Mouse (Mus musculus) Muller cell, postnatal 12 days (primary cell): ENCODE results near the gene Mff.

Source experiments
- DNase-seq: peaks from one replicate; pipeline ENCODE4 v3.0.0-alpha.2; 2015; ENCODE audit errors: inconsistent ontology term

Mff gene

DNA sequence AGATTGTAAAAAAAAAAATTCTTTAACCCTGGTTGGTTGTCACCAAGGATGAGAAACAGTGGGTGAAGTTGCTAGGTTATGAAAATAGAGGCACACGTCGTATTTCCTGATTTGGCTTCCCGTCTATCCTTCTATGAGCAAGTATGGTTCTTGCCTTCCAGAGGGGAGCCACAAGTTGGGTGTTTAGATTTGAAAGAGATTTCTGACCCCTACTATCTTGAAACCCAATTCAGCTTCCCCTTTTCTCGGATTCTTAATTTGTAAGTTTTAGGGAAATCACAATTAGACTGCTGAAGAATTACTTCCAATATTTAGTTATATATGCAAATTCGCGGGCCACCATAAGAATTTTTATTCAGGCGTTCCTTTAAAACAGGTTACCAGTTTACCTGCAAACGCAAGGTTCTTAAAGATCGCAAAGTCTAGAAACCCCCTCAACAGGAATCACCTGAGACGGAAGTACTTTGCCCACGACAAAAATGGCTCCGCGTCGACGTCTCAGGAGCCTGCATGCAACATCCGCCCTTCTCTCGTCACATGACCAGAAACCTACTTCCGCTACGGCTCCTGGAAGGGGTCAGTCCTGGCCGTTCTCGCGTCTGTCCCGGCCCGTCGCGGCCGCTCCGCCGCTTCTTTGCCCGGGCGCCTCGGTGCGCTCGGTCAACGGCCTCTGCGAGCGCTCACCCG is at the start of gene Mff:
Mff (plus strand) TSS at position 552 of the 687 bp plus-strand sequence.
- peak; percentile 94 for DNase-seq

DNA sequence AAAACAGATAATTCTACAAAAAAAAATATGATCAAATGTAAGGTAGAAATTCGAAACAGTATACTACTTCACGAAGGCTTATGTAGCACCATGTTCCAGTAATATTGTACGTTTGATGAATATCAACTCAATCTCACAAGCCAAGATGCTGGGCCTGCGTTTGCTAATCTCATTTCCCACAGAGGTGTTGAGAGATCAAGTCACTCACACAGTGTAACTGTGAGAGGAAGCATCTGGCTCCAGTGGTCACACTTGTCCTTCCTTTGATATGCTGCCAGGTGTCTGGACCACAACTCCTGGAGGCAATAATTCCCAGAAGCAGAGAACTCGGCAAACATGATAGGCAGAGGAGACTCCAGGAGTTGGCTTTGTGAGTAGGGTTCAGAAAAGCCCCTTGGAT is 38.4 kb upstream of the Mff start:
- DNase-seq = no peak

DNA sequence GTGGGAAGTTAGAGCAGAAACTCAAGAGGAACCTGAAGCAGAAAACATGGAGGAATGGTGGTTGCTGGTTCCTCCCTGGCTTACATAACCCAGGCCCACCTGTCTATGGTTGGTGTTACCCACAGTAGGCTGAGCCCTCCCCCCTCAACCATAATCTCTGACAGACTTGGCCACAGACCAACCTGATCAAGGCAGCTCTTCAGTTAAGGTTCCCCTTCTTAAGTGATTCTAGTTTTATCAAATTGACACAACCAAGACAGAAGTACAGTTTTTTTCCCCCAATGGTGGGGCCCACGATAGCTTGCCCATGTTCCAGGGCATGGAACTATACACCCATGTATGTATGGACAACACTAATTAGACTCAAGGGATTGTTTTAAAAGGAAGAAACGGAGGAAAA is 37.8 kb upstream of the Mff start:
- DNase-seq = no peak

DNA sequence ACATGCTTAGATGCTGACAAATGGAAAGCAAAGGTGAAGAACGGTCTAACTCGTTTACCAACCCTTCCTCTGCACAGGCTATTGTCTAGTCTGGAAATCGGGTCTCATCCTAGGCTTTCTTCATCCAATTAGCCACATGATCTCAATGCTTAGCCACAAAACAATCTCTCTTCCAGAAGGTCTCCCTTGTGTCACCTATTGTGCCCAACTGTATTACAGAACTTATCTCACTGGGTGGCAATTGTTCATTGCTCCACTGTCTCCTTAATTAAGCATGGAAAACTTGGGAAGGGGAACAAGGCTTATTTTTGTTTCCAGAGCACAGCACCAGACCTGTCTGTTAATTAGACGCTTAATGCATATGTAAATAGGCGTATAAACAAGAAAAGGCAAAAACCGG is 36.8 kb upstream of the Mff start:
- peak; percentile 17 for DNase-seq

DNA sequence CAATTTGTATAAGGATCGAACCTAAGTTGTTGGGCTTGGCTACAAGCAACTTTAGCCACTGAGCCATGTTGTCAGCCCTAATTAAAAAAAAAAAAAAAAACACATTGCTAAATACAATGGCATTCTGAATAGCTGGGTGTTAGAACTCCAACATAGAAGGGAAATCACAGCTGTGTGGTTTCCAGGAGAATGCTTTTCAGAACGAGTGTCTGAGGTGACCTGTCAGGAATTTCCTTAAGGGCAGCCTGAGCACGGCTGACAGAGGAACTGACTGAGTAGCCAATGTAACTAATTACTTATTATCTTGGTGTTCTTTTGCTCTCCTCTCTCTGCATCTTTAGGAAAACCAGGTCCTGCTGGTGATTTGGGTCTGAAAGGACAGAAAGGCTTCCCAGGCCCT is 28.8 kb upstream of the Mff start:
- DNase-seq = peak; percentile 31

DNA sequence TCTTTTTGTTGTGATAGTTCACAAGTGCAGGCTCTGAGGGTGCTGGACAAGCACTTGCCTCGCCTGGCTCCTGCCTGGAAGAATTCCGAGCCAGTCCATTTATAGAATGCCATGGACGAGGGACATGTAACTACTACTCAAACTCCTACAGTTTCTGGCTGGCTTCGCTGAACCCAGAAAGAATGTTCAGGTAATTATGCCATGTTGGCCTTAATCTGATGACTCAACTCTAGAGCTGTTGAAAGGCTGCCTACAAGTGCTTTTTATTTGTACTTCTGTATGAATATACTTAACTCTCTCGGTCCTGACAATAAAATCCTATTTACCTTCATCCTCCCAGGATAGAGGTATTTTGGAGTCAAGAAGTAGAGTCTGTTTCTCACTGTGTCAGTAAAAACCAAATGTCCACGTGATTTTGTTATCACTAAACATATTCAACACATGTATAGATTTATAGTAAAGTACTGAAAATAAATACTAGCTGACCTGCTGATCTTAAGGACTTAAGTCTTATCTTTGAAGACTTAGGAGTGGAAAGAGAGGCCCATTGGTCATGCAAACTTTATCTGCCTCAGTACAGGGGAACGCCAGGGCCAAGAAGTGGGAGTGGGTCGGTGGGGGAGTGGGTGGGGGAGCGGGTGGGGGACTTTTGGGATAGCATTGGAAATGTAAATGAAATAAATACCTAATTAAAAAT is 6.7 kb upstream of the Mff start:
- no peak for DNase-seq

DNA sequence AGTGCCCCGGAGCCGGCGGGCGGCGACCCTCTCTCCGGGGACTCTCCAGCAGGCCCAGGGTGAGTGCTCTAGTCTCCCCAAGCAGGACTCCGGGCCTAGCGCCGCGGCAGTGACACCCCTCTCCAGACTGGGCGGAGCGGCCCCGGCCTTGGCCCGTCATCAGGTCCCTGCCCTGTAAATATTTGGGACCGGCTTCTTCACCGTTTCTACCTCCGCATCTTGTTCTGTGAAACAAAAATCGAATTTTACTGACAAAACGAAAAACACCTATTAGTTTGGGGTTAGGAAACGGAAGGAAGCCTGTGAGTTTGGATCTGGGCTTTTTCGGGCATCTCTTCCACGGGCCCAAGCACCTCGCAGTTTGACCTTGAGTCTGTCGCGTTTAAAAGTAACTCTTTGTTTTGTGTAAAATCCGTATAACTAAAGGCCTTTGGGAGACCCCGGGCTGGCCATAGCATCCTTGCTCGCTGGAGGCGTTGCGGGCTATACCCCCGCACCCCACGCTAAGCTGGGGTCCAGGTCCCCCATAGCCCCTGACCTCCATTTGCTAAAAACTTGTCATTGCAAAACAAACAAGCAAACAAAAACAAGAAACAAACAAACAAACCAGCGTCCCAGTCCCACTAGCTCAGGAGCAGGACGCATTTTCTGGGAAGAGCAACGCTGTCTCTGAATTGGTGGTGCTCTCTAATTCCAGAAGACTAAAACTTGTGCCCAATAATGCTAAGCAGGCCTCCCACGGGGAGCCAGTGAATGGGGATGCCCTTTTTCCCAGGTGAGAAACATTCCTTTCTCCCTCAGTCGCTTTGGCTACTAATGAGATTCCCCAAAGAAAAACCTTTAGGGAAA is 560 bp downstream of the Mff start:
- DNase-seq = peak; percentile 94

DNA sequence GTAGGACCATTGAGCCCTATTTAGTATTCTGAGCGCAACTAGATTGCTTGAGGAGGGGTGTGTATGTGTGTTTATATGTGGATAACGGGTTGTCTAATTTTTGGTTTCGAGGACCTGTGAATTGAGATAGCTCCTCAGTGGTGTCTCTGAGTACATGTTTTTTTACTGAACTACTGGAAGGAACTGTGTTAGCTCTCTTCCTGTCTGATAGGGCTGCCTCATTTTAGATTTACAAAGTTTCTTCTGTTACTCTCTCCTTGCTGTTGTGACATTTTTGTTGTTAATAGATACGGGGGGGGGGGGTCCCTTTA is 1.1 kb downstream of the Mff start:
- no peak for DNase-seq

DNA sequence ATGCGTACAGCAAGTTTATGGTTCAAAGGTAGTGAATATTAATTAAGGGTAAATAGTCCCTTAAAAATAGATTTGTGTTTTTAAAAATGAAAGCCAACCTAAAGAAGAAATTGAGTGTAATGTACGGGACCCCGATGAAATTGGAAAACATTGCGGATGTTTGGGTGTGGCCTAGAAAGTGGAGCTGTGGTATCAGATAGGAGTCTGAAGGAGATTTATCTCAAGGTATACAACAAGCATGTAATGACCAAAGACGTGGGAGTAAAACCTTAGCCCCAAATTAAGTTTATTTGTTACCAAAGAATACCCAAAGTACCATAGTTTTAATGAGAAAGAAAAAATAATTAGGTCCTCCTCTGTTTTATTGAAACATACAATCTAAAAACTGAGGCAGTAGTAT is 1.8 kb downstream of the Mff start:
- DNase-seq = no peak

DNA sequence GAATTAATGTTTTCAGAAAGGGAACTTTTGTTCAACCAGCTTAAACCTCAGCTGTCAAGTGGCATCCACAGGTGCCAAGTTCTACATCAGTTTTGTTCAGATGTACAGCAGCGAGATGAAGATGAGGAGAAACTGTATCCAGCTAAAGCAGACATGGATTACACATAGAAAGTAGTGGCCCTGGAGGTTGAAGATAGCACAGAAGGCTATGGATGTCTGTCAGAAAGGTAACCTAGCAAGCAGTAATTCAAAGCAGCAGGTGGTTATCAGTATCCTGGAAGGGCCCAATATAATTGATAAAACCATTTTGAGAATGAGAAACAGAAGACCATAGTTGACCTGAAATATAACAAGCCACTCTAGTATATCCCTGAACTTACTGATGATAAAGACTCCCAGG is 8.7 kb downstream of the Mff start:
- DNase-seq = no peak

DNA sequence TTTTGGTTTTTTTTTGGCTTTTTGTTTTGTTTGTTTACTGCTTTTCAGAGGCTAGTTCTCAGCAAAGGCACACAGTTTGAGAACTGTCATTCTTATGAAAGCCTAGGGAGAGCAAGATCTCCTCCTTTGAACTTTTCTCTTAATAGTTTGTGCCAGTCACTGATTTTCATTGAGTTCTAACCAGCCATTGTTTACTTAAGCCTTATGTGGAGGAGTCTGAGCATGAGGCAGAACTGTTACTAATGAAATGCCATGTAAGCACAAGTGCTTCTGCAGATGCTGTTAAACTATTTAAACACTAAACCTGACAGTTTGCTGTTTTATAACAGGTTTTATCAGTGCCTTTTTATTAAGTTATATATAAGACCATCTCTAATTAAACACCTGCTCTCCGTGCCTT is 13.4 kb downstream of the Mff start:
- no peak for DNase-seq

DNA sequence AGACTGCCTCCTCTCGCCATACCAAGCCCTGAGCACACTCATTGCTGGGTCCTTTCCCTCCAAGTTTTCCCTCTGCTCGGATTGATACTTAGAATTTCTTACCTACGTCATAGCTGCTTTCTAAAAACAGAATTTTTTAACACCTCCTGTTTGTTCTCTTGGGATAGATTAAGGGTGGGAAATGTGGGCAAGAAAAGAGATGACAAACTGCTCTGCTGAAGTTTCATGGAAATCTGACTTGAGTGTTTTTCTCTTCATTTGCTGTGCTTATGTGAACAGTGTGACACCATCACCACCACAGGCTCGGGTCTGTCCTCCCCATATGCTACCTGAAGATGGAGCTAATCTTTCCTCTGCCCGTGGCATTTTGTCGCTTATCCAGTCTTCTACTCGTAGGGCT is 16.8 kb downstream of the Mff start:
- DNase-seq = no peak

DNA sequence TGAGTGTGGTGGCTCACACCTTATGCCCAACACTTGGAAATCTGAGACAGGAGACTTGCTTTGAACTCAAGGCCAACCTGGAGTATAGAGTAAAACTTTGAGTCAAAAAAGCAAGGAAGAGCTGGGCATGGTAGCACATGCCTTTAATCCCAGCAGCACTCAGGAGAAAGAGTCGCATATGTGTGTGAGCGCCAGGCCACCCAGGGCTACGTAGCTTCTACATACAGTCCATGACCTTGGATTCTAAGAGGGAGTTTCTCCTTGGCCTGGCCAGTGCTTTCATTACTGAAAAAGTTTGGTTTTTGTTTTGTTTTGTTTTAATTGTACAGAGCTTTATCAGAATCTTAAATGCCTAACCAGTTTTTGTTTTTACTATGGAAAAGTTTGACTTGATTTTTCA is 19.3 kb downstream of the Mff start:
- DNase-seq = no peak

DNA sequence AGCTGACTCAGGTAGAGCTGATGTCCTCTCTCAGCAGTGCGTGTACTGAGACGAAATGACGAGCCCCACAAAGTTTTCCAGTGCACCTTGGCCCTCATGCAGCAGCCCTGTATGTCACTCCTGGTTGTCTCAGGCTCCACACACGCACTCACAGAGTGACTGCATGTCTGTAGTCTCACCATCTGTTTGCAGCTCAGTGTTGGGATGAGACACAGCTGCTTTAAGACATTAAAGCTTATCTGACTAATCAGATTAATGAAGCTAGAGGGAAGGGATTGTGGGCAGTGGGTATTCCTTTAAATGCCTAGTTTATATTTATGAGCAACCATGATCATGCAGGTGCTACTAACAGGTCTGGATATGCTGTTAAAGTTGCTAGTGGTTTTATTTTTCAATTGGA is 21.7 kb downstream of the Mff start:
- no peak for DNase-seq

DNA sequence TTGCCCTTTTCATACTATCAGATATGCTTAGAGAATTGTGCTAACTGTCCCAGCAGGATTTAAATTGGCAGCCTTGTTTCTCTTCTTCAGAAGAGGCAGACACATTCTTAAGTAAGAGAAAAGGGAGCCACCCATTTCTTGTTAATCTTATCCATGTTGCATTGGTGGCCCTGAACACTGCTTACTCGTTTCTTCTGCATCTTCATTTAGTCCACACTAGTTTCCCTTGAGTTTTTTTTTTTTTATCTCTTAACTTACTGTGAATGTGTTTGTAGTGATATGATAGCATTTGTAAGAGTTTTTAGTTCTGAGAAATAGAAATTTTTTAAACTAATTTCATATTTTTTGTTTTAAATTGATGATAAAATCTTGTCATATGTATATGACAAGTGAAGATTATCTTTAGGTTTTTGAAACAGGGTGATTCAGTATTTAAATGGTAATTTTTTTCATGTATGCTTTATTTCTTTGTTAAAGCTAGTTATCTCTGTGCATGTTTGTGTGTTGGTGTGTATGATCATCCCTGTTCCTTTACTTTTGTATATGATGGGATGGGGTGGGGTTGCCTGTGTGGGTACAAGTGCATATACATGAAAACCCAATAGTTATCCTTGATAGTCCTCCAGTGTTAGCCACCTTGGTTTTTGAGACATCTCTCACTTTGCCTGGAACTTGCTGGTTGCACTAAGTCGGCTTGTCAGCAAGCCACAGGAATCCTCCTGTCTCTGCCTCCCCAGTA is 23.2 kb downstream of the Mff start:
- no peak for DNase-seq

DNA sequence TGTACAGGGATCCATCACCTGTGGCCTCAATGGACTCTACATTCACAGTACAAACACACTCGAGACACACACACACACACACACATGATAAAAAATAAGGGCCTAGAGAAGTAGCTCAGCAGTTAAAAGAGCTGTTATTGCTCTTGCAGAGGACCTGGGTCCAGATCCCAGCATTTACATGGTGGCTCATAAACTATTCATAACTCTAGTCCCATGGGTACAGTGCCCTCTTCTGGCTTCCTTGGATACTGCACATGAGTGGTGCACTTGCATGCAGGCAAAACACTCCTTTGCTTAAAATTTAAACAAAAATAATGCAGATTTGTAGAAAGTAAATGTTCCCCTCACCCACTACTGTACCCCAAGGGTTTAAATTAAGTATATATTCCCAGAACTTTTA is 34.8 kb downstream of the Mff start:
- no peak for DNase-seq

DNA sequence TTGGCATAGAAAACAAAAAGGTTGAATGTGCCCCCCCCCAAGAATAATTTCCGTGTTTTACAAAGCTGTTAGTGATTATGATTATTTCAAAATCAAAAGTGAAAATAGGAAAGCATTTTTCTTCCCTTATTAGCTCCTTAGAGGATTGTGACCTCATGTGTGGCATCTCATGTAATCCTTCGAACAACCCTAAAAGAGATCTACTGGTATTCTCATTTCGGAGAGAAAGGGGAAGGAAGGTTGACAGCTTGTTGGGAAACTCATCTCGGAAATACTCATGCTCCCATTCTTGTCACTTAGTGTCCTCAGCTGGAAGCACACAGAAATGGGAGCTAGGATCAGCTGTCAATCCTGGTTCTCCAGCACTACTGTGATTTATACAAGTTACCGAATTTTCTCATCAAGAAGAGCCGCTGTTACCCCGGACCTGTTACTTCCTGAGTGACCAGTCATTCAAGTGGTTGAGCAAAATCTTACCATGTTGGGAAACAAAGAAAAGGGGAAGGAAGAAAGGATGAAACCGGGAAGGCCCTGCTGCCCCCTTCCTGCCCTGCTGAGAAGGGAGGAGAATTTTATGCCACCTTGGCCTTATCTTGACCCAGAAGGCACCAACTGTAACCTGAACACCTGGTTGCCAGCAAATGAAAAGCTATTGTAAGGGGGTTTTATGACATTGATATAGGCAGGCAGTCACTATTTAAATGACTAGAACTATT is 36.9 kb downstream of the Mff start:
- no peak for DNase-seq

DNA sequence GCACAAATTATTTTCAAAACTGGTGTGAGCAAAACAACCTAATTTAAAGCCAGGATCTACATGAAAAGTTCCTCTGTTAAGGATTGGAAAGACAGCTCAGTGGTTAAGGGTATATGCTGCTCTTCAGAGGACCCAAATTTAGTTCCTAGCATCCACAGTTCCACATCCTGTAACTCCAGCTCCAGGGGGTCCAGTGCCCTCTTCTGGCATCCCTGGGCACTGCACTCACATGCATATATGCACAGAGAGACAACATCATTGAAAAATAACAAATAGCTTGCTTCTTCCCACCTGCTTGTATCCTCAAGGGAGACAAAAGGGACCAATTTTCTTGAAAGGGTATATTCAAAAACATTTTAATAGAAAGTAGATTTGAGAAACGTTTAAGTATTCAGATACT is 37.6 kb downstream of the Mff start:
- no peak for DNase-seq

DNA sequence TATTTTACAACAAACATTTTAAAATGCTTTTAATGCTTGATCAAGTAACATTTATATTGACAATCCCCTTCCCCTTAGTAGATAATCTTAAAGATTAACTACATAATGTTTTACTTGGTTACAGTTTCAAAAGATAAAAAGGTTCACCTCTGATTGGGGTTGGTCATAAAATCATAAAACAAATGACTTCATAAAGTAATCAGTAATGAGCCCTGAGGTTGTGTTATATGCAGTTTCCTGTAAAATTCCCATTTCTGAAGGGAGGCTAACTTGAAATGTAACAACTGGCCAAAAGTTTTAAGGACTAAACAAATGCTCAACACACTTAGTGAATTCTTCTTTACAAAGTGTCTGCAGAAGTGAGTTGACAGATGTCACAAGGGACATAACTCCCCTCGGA is 41.5 kb downstream of the Mff start:
- no peak for DNase-seq

DNA sequence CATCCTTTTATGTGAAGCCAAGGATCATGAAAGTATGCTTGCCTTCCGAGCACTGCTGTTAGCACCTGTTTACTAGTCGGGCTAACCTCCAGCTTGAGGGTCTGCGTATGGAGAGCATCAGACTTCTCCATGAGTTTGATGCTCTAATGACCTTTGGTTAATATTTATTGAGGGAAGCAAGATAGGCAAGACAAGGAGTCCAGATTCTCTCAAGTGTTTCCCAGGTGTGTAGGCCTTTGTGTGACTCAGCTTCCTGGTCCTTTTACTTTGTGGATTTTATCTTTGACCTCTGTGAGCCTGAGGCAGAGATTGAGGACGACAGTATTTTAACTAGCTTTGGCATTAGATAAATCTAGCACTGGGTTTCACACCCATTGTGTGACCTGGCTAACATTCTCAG is 42.0 kb downstream of the Mff start:
- no peak for DNase-seq

DNA sequence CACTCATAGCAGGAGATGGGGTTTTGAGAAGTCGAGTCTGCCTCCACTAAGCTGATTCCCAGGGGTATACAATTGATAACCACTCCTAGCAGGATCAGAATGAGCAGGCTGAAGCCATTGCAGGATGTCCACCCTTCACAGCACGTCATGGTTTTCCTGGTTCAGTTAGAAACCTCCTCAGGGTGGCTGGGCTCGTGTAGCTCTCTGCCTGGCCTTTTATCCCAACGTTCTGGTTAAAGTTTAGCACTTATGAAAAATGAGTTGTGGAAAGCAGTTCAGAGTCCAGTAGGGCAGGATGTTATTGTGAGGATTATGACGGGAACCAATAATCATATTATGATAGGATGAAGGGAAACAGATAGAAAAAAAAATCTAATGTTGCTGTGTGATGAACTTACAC is 43.6 kb downstream of the Mff start, which contains the start of gene Tm4sf20:
Tm4sf20 (minus strand) TSS at position 193 of the 400 bp plus-strand sequence.
- DNase-seq = no peak
